Mouse (Mus musculus) kidney, adult 2 months (tissue): ENCODE results near the gene Alox5.

Experiments
- CTCF ChIP-seq: fragments of 200-500 bp; conservative IDR thresholded peaks from 2 replicates; pipeline ENCODE4 v1.5.1; 2011; ENCODE audit warnings: low read depth, mild to moderate bottlenecking, control low read depth, low read length, moderate library complexity, mixed read lengths; ENCODE audit not compliant: insufficient read depth, insufficient read length
- POLR2A ChIP-seq: fragments of 200-500 bp; IDR thresholded peaks from one replicate; pipeline ENCODE4 v1.6.1; 2011; ENCODE audit warnings: low read depth, low read length, control low read depth

DNA sequence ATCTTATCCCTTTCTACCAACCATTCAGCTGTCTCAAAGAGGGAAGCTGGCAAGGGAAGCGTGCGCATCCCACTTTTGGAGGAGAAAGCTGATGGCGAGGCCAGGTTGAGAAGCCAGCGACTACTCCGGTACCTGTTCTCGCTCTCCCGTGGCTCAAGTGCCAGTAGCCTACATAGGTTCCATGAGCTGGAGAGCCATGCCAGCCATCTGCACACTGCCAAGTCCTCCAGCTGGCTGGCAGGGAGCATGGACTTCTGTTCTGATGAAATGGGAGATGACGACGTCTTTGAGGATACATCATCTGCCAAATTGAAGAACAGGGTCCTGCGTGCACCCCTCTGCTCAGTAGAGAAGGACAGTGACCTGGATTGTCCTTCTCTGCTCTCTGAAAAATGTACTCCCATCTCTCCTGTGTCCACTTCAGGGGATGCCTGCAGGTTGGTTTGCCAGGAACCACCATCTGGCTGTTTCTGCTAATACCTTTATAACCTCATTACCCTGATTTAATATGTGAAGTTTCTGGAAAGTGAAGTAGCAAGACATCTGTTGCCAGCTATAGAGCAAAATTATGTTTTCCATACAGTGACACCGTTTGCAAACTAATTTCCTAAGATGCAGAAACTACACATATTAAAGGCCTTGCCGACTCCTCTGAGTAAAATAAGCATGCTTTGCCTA, 59.1 kb downstream of the Alox5 start:
- TF ChIP-seq CTCF (no peak), POLR2A (no peak)
